Mouse (Mus musculus) embryonic facial prominence, embryonic 15.5 days (tissue): ENCODE results near the gene Etv3. TPM values are rescaled to one million over a fixed set of nuclear protein-coding genes. Genes with fewer than 3 reads are reported as not detected.

Source experiments
- ATAC-seq: fragments of 200-750 bp; cut with Nextera tagmentation; 2 replicates; pipeline ENCODE4 v1.8.0; 2017; ENCODE audit warnings: low read depth, moderate TSS enrichment; ENCODE audit not compliant: insufficient number of reproducible peaks, low FRiP score, low TSS enrichment
- H3K27ac ChIP-seq: fragments of 300-500 bp; sonication (generic); replicated peaks from 2 replicates; pipeline ENCODE4 v1.5.1; 2015; ENCODE audit warnings: mild to moderate bottlenecking, inconsistent platforms
- H3K27me3 ChIP-seq: fragments of 300-500 bp; sonication (generic); 2 replicates; pipeline ENCODE4 v1.6.1; 2015; ENCODE audit warnings: inconsistent platforms
- H3K36me3 ChIP-seq: fragments of 300-500 bp; sonication (generic); 2 replicates; pipeline ENCODE4 v1.6.1; 2015; ENCODE audit warnings: mild to moderate bottlenecking, inconsistent platforms
- H3K4me1 ChIP-seq: fragments of 300-500 bp; sonication (generic); 2 replicates; pipeline ENCODE4 v1.6.1; 2015; ENCODE audit warnings: inconsistent platforms
- H3K4me2 ChIP-seq: fragments of 300-500 bp; sonication (generic); replicated peaks from 2 replicates; pipeline ENCODE4 v1.6.1; 2015; ENCODE audit warnings: mild to moderate bottlenecking, inconsistent platforms
- H3K4me3 ChIP-seq: fragments of 300-500 bp; sonication (generic); replicated peaks from 2 replicates; pipeline ENCODE4 v1.5.1; 2015; ENCODE audit warnings: mild to moderate bottlenecking, inconsistent platforms
- H3K9ac ChIP-seq: fragments of 300-500 bp; sonication (generic); 2 replicates; pipeline ENCODE4 v1.6.1; 2015; ENCODE audit warnings: inconsistent platforms
- H3K9me3 ChIP-seq: fragments of 300-500 bp; sonication (generic); replicated peaks from 2 replicates; pipeline ENCODE4 v1.6.1; 2016; ENCODE audit warnings: inconsistent platforms
- WGBS: fragments of 180-500 bp; shearing (Covaris S2); methylation state at CpG from one replicate; pipeline ENCODE4 v1.1.7; 2015; 5-methylcytosine and 5-hydroxymethylcytosine counted together
- polyA plus RNA-seq: library from polyadenylated mRNA; unstranded; fragments of >200 nt; fragmentation: Nextera tagmentation; extraction: Ambion mirVana; gene quantifications from 2 replicates; pipeline ENCODE4 v1.2.1, GENCODE M21; 2015

The Etv3 gene
- polyA plus RNA-seq, 1 experiment from 2014 or later = 23.2 TPM

GRCm38 (mm10) chr3:87521833-87522232 lies 3.4 kb upstream of the Etv3 start:
- Histone ChIP-seq H3K27ac (no peak overlapping the region), H3K9me3 (no peaks in the 10 kb centered on the region), H3K9ac (no peak overlapping the region), H3K36me3 (no peaks in the 10 kb centered on the region), H3K4me2 (no peak overlapping the region), H3K4me1 (peaks cover 13% of the 10 kb centered on the region), H3K4me3 (no peak overlapping the region), H3K27me3 (no peaks in the 10 kb centered on the region)
- no peak for ATAC-seq
- WGBS = 35% methylated on average over 1 of the region's 1 CpGs

GRCm38 (mm10) chr3:87523701-87524100 lies 1.5 kb upstream of the Etv3 start:
- 88% methylated on average over 9 of the region's 9 CpGs for WGBS
- H3K9ac ChIP-seq = no peak overlapping the region
- H3K27me3 ChIP-seq = no peaks in the 10 kb centered on the region
- no peak overlapping the region for H3K4me2 ChIP-seq
- H3K4me1 ChIP-seq = peaks cover 19% of the 10 kb centered on the region
- H3K4me3 ChIP-seq = no peak overlapping the region
- peaks cover 10% of the 10 kb centered on the region for H3K36me3 ChIP-seq
- H3K27ac ChIP-seq = 0 out of 2 replicates have a peak overlapping the region, but pooled peaks have one; percentile 31
- H3K9me3 ChIP-seq = no peaks in the 10 kb centered on the region
- no peak for ATAC-seq

- Histone ChIP-seq H3K4me2 (peak overlapping the region; percentile 60), H3K27ac (peak overlapping the region; percentile 89), H3K9me3 (no peaks in the 10 kb centered on the region), H3K27me3 (no peaks in the 10 kb centered on the region), H3K9ac (peak overlapping the region; percentile 99), H3K36me3 (peaks cover 33% of the 10 kb centered on the region), H3K4me1 (peaks cover 23% of the 10 kb centered on the region), H3K4me3 (peak overlapping the region; percentile 99)
- WGBS = 6% methylated on average over 27 of the region's 27 CpGs
- ATAC-seq = peak; percentile 59
Observed at GRCm38 (mm10) chr3:87525837-87526570, 797 bp downstream of the Etv3 start.

GRCm38 (mm10) chr3:87527139-87527538 lies 1.9 kb downstream of the Etv3 start:
- H3K27me3 ChIP-seq = no peaks in the 10 kb centered on the region
- 0 out of 2 replicates have a peak overlapping the region, but pooled peaks have one; percentile 99 for H3K4me3 ChIP-seq
- no peak for ATAC-seq
- H3K27ac ChIP-seq = no peak overlapping the region
- H3K9ac ChIP-seq = no peak overlapping the region
- WGBS = 73% methylated on average over 12 of the region's 12 CpGs
- no peaks in the 10 kb centered on the region for H3K9me3 ChIP-seq
- H3K4me1 ChIP-seq = peaks cover 23% of the 10 kb centered on the region
- H3K36me3 ChIP-seq = peaks cover 43% of the 10 kb centered on the region
- 0 out of 2 replicates have a peak overlapping the region, but pooled peaks have one; percentile 3 for H3K4me2 ChIP-seq

GRCm38 (mm10) chr3:87528021-87528420 lies 2.8 kb downstream of the Etv3 start:
- Histone ChIP-seq H3K27me3 (no peaks in the 10 kb centered on the region), H3K4me3 (no peak overlapping the region)
- ATAC-seq = no peak

GRCm38 (mm10) chr3:87528841-87529240 lies 3.6 kb downstream of the Etv3 start:
- peaks cover 23% of the 10 kb centered on the region for H3K4me1 ChIP-seq
- no peak overlapping the region for H3K9ac ChIP-seq
- WGBS = 85% methylated on average over 8 of the region's 8 CpGs
- no peak overlapping the region for H3K4me3 ChIP-seq
- ATAC-seq = no peak
- H3K9me3 ChIP-seq = no peaks in the 10 kb centered on the region
- no peaks in the 10 kb centered on the region for H3K27me3 ChIP-seq
- peak overlapping the region; percentile 34; the same call in 1 of the 2 replicates for H3K27ac ChIP-seq
- H3K4me2 ChIP-seq = no peak overlapping the region
- H3K36me3 ChIP-seq = peaks cover 59% of the 10 kb centered on the region

More at GRCm38 (mm10) chr3:87528021-87528420, 2.8 kb downstream of the Etv3 start:
- no peak overlapping the region for H3K27ac ChIP-seq
- WGBS = 65% methylated on average over 8 of the region's 8 CpGs
- H3K4me2 ChIP-seq = no peak overlapping the region
- peaks cover 52% of the 10 kb centered on the region for H3K36me3 ChIP-seq
- peaks cover 23% of the 10 kb centered on the region for H3K4me1 ChIP-seq
- no peaks in the 10 kb centered on the region for H3K9me3 ChIP-seq
- no peak overlapping the region for H3K9ac ChIP-seq

- peaks cover 23% of the 10 kb centered on the region for H3K4me1 ChIP-seq
- H3K9me3 ChIP-seq = no peaks in the 10 kb centered on the region
- 76% methylated on average over 11 of the region's 11 CpGs for WGBS
- H3K4me3 ChIP-seq = no peak overlapping the region
- H3K36me3 ChIP-seq = peaks cover 67% of the 10 kb centered on the region
- 0 out of 2 replicates have a peak overlapping the region, but pooled peaks have one; percentile 60 for H3K27ac ChIP-seq
- no peak for ATAC-seq
- no peaks in the 10 kb centered on the region for H3K27me3 ChIP-seq
- no peak overlapping the region for H3K4me2 ChIP-seq
- no peak overlapping the region for H3K9ac ChIP-seq
Observed at GRCm38 (mm10) chr3:87529568-87529967, 4.4 kb downstream of the Etv3 start.

- 60% methylated on average over 3 of the region's 3 CpGs for WGBS
- H3K4me1 ChIP-seq = peaks cover 19% of the 10 kb centered on the region
- H3K36me3 ChIP-seq = peaks cover 73% of the 10 kb centered on the region
- H3K27me3 ChIP-seq = no peaks in the 10 kb centered on the region
- no peak overlapping the region for H3K4me3 ChIP-seq
- no peak for ATAC-seq
- peak overlapping the region; percentile 60 for H3K27ac ChIP-seq
- H3K9ac ChIP-seq = no peak overlapping the region
- H3K4me2 ChIP-seq = no peak overlapping the region
- no peaks in the 10 kb centered on the region for H3K9me3 ChIP-seq
Observed at GRCm38 (mm10) chr3:87530234-87530633, 5.0 kb downstream of the Etv3 start.

- peaks cover 7% of the 10 kb centered on the region; the same call in 1 of the 2 replicates for H3K4me1 ChIP-seq
- no peak for ATAC-seq
- no peaks in the 10 kb centered on the region for H3K27me3 ChIP-seq
- peaks cover 95% of the 10 kb centered on the region for H3K36me3 ChIP-seq
- no peaks in the 10 kb centered on the region for H3K9me3 ChIP-seq
- H3K27ac ChIP-seq = no peak overlapping the region
- no peak overlapping the region for H3K4me3 ChIP-seq
- H3K4me2 ChIP-seq = no peak overlapping the region
- 76% methylated on average over 7 of the region's 7 CpGs for WGBS
- H3K9ac ChIP-seq = no peak overlapping the region
Observed at GRCm38 (mm10) chr3:87533667-87534378, 8.6 kb downstream of the Etv3 start.

GRCm38 (mm10) chr3:87538034-87538433 lies 12.8 kb downstream of the Etv3 start:
- 76% methylated on average over 10 of the region's 10 CpGs for WGBS
- Histone ChIP-seq H3K27me3 (no peaks in the 10 kb centered on the region), H3K4me3 (no peak overlapping the region), H3K9me3 (no peaks in the 10 kb centered on the region), H3K27ac (no peak overlapping the region), H3K9ac (no peak overlapping the region), H3K36me3 (peaks cover 56% of the 10 kb centered on the region), H3K4me1 (peaks cover 7% of the 10 kb centered on the region; the same call in 1 of the 2 replicates), H3K4me2 (no peak overlapping the region)
- no peak for ATAC-seq

- no peaks in the 10 kb centered on the region for H3K27me3 ChIP-seq
- H3K4me3 ChIP-seq = no peak overlapping the region
- H3K9me3 ChIP-seq = no peaks in the 10 kb centered on the region
- no peak for ATAC-seq
- no peak overlapping the region for H3K27ac ChIP-seq
- no peak overlapping the region for H3K9ac ChIP-seq
- H3K36me3 ChIP-seq = peaks cover 35% of the 10 kb centered on the region
- 58% methylated on average over 11 of the region's 11 CpGs for WGBS
- peaks cover 7% of the 10 kb centered on the region; the same call in 1 of the 2 replicates for H3K4me1 ChIP-seq
- H3K4me2 ChIP-seq = no peak overlapping the region
Observed at GRCm38 (mm10) chr3:87540028-87540675, 14.9 kb downstream of the Etv3 start.
